Mouse (Mus musculus) ovary, adult 18-20 months (tissue): ENCODE measurements around the gene Bace1.

Experiments
- DNase-seq: peaks from one replicate; pipeline ENCODE4 v3.0.0; 2022; ENCODE audit warnings: low spot score, mixed read lengths

Gene Bace1

GRCm38 (mm10) chr9:45905811-45906237, 67.4 kb downstream of the Bace1 start:
- DNase-seq = no peak

GRCm38 (mm10) chr9:45906355-45907077, 68.1 kb downstream of the Bace1 start, which contains the start of the genes Pcsk7 and Rnf214:
Pcsk7 (plus strand) TSS chr9:45906497.
Rnf214 (minus strand) TSS chr9:45906911.
- DNase-seq = peak; percentile 84

- DNase-seq = no peak
Measured at GRCm38 (mm10) chr9:45907078-45907428, 68.7 kb downstream of the Bace1 start.

- DNase-seq = no peak
Measured at GRCm38 (mm10) chr9:45910995-45911394, 72.6 kb downstream of the Bace1 start.

GRCm38 (mm10) chr9:45911673-45912072, 73.3 kb downstream of the Bace1 start:
- DNase-seq = no peak
